Mouse (Mus musculus): ENCODE measurements around the gene Shisa6. TPM values are rescaled to one million over a fixed set of nuclear protein-coding genes. Genes with fewer than 3 reads are reported as not detected.
A peak's percentile ranks its signal among the peaks of the same experiment; 100 is the strongest.

Gene Shisa6
- polyA plus RNA-seq, 1 experiment from 2014 or later, result 1.2 TPM

DNA sequence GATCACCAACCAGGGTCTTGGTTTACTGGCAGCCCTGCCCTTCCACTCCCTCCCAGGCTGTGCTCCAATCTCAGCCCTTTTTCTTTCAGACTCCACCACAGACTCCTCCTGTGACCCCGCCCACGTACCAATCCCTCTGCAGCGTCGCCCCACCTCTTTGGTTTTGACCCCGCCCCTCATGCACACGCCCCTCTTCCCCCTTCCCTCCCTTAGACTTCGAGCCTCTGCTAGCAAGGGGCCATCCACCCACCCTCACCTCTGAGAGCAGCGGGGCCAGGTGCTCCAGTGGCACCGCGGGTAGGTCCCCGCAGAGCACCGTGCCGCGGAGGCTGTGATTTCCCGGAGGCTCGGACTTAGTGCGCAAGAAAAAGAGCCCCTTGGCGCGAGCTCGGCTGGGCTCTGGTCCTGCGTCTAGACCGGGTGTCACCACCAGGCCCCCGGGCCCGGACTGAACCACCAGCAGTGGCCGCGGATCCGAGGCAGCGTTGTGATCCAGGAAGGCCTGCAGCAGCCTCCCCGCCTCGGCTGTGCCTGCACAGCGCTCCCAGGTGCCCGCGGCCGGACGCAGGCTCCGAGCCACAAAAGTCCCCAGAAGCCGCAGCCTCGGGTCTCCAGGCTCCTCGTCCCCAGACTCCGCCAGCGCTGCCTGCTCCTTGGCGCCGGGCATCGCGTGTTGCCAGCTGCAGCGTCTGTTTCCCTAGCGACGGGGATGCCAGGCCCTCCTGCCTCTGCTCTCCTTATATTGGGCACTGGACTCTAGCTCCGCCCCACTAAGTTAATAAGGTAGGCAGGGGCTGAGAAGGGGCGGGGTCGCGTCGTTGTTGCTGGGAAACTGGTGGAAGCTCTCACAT, 357.7 kb downstream of the Shisa6 start, which contains the start of gene Dnah9:
Gene Dnah9, minus strand, starts transcription at position 751 of the 851 bp plus-strand sequence.
- Histone ChIP-seq H3K27ac (peak within 1 kb of the TSS; percentile 78), H3K9me3 (no peaks in the 10 kb centered on the region), H3K4me3 (peak within 1 kb of the TSS; percentile 76), H3K27me3 (ENCODE audit: insufficient read depth, poor library complexity, severe bottlenecking) (no peaks in the 10 kb centered on the region; the same call in 1 of the 2 replicates), H3K4me1 (replicated peaks) (peaks cover 20% of the 10 kb centered on the region; the same call in 1 of the 2 replicates), H3K36me3 (no peaks in the 10 kb centered on the region)
- peak; percentile 84 for DNase-seq (ENCODE audit: low spot score)
- WGBS, result under 1% methylated on average over 53 of the region's 53 CpGs

DNA sequence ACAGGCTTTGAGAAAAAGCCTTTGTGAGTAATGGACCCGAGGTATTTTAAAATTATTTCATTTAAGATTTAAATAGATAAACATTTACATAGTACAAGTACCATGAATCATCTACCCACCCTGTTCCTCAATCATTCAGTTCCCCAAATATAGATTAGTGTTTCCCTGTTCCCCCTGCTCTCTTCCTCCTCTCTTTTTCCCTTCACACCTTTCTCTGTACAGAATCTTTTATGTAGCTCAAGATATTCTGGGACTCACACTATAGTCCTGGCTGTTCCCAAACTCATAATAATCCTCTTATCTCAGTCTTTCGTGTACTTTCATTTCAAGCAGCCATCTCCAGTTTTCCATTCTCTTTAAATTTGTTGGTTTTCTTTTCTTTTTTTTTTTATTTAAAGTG, 361.7 kb downstream of the Shisa6 start:
- Histone ChIP-seq H3K9me3 (no peaks in the 10 kb centered on the region), H3K27ac (no peak overlapping the region), H3K4me3 (no peak overlapping the region), H3K36me3 (no peaks in the 10 kb centered on the region), H3K27me3 (ENCODE audit: insufficient read depth, poor library complexity, severe bottlenecking) (no peaks in the 10 kb centered on the region), H3K4me1 (replicated peaks) (peaks cover 17% of the 10 kb centered on the region; the same call in 1 of the 2 replicates)
- 75% methylated on average over 2 of the region's 2 CpGs for WGBS
- DNase-seq (ENCODE audit: low spot score), result no peak

Data from hindbrain, embryonic 10.5 days (tissue).